Mouse (Mus musculus) cerebellum, adult 18-20 months (tissue): ENCODE measurements at regions not wholly inside any gene's neighbourhood (a gene's known extent, or its start where the extent isn't known, plus 50 kb on each side); places are given as distances from the start of the nearest gene placed in this dataset.

ENCODE experiments used
- DNase-seq, 2 experiments: peaks; one replicate each; pipeline ENCODE4 v3.0.0; 2021

- no peak for DNase-seq
Measured at GRCm38 (mm10) chr15:59215239-59215638, 326.1 kb downstream of the Gm49356 start.

GRCm38 (mm10) chr15:59217481-59217880 lies 328.4 kb downstream of the Gm49356 start:
- DNase-seq: no peak

GRCm38 (mm10) chr15:59218916-59219315 lies 329.8 kb downstream of the Gm49356 start:
- DNase-seq: no peak

GRCm38 (mm10) chr15:59225637-59226036 lies 336.5 kb downstream of the Gm49356 start:
- DNase-seq: no peak

GRCm38 (mm10) chr15:59227293-59227692 lies 338.2 kb downstream of the Gm49356 start:
- no peak for DNase-seq

- DNase-seq: no peak
Measured at GRCm38 (mm10) chr15:59230536-59230935, 341.4 kb downstream of the Gm49356 start.

- no peak for DNase-seq
Measured at GRCm38 (mm10) chr15:59231703-59232102, 342.6 kb downstream of the Gm49356 start.

GRCm38 (mm10) chr15:59232290-59232689 lies 343.2 kb downstream of the Gm49356 start:
- no peak for DNase-seq

GRCm38 (mm10) chr15:59237446-59238161 lies 348.5 kb downstream of the Gm49356 start:
- no peak for DNase-seq

GRCm38 (mm10) chr15:59241752-59242151 lies 352.7 kb downstream of the Gm49356 start:
- DNase-seq: no peak

GRCm38 (mm10) chr15:59245927-59246649 lies 357.0 kb downstream of the Gm49356 start:
- DNase-seq: no peak

- DNase-seq: no peak
Measured at GRCm38 (mm10) chr15:59248477-59249260, 359.6 kb downstream of the Gm49356 start.

GRCm38 (mm10) chr15:59261380-59261779 lies 372.3 kb downstream of the Gm49356 start:
- no peak for DNase-seq

- DNase-seq: peak; percentile 15 to 30
Measured at GRCm38 (mm10) chr15:59262380-59262779, 373.3 kb downstream of the Gm49356 start.

GRCm38 (mm10) chr15:59263433-59264328 lies 374.6 kb downstream of the Gm49356 start:
- no peak for DNase-seq
